Mouse (Mus musculus) gastrocnemius, postnatal 14 days (tissue): Measurements from ENCODE around the gene Klf14. TPM values are rescaled to one million over a fixed set of nuclear protein-coding genes. Genes with fewer than 3 reads are reported as not detected.

Source experiments
- DNase-seq: peaks from one replicate; pipeline ENCODE4 v3.0.0; 2021; ENCODE audit warnings: mixed read lengths
- intact Hi-C: fragments of 180-260 bp; cut with DNase I; formaldehyde crosslinking; loops from one replicate; pipeline ENCODE4 v1.15.1; 2025; ENCODE audit warnings: low total_unique reads
- long read RNA-seq, 2 experiments: library from polyadenylated mRNA; stranded (forward); transcript quantifications; one replicate each; pipeline ENCODE4 v2.0.0; 2021
- total RNA-seq, 2 experiments: library from RNA; stranded (reverse); gene quantifications; 2 replicates each; pipeline ENCODE4 v1.2.3; 2021

Klf14 gene
- 1 to 10 TPM in 1 of 2 experiments, under 1 TPM in 1; 0.82 to 1.5 TPM for total RNA-seq
- long read RNA-seq, experiment 1, partial matches to known transcripts: 0 of 3 reads
- long read RNA-seq, experiment 1, other reads (novel, unspliced or antisense): 0 of 3 reads
- long read RNA-seq, experiment 2: 0 reads

DNA sequence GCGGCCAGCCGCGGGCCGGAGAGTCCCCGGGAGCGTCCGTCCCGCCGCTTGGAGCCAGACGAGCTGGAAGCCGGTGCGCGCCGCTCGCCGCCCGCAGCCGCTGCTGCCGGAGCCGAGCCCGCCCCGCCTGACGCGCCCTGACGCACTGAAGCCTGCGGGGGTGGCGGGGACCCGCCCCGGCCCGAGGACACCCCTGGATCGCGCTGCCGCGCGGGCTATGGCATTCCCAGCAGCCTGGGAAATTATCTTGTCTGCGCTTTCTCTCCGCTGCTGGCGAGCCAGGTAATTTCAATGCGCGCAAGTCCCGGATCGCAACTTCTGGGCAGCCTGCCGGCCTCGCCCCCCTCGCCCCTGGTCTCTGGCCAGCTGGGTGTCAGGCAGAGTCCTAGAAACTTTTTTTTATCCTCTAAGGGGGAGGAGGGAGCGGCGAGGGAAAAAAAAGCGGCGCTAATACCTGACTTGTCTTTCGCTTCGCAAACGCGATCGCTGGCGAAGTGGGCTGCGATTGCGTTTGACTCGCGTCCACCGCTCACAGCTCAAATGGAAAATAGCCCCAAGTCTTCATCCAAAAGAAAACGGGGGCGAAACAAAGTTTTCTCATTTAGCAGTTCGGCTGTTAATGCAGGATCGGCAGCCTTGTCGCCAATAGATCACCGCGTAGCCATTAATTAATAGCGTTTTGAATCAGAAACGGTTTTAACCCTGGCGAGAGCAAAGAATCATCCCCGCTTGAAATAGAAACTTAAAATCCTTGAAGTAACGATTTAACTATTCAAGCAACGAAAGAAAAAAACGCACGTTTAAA lies at the start of gene Klf14:
TSS of gene Klf14 (minus strand) at position 343 of the 805 bp plus-strand sequence.
- intact Hi-C loops: no loop called here
- DNase-seq: peak; percentile 64

DNA sequence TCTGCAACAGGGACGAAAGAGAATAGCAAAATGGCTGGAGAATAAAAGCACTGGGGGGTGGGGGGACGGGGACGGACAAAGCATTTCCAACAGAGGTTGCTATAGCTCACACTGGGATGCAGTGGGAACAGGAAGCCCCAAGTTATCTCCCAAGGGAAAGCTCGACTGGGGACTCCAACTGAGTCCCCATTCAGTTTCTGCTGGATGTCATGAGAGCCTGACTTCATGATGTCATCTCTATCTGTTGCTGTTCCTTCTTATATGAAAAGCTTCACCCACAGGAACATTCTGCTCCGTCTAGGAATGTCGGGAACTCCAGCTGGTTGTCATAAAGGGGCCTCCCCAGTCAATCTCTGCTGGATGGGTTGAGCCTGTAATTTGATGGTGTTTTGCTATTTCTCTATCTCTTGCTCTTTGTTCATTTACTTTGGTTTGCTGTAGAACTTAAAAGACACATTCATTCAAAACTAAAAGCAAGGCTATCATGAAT lies 47.3 kb upstream of the Klf14 start:
- DNase-seq: no peak
- intact Hi-C loops: no loop called here

DNA sequence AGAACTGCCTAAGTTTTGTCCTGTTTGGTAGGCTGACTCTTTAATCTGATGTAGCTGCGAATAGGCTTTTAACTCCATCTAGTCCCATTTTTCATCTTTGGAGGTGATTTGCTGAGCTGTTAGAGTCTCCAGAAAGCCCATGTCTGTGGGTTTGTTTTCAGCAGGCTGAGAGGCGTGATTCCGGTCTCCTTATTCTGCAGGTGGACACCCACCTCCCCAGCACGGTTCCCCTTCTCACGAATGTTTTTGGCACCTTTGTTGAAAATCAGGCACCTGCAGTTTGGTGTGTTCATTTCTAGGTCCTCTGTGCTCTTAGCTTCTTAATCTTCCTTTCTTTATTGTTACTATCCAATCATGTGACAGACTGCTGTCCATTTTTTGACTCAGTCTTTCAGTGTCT lies 27.5 kb upstream of the Klf14 start:
- DNase-seq: no peak
- intact Hi-C loops: no loop called here

DNA sequence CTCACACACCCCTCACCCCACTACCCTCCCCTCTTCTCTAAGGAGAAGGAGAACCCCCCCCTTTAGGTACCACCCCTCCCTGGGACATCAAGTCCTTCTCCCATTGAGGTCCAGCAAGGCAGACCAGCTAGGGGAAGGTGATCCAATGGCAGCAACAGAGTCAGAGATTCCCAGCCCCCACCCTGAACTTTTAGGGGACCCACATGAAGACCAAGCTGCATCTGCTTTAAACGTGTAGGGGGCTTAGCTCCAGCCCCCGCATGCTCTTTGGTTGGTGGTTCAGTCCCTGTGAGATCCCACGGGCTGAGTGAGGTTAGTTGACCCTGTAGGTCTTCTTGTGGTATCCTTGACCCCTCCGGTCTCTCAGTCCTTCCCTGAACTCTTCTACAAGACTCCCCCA lies 24.1 kb upstream of the Klf14 start:
- intact Hi-C loops: no loop called here
- DNase-seq: no peak

DNA sequence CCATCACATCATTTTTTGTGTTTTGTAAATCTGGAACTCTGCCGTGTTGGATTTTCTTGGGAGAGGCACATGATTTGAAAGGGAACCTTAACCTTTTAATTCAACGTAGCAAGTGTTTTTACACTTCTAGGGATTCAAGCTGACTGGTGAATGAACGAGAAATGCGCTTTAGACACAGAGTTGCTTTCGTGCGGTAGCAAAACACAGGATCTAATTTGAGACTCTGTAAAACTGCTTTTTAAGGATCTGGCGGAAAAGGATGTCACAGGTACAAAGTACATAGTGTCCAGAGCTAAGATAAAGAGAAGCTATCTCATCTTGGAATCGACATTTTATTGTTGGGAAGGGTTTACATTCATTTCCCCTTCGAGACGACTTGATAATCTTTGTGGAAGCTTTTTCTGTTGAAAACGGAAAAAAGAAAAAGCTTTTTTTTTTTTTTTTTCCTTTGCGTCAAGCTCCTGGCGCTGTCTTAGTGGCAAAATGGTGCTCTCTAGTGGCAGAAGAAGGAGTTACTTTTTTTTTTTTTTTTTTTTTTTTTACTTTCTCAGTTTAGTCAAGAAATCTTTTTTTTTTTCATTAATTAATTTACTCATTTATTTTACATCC lies 23.6 kb upstream of the Klf14 start:
- DNase-seq: no peak
- intact Hi-C loops: no loop called here

DNA sequence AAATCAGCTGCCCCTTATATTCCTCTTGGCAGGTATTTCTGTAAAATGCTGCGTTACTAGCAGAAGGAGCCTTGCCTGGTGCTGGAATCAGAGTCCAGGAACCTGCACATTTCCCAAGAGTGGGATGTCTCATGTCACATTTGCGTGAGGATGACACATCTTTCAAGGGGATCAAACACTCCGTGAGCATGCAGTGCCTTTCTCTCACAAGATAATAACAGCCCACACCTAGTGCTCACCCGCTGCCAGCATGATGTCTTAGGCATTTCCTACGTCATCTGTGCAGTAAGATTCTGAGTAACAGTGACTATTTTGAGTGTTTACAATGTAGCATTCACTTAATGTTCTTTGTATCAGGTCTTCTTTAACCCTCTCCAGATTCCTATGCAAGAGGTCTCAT lies 22.5 kb upstream of the Klf14 start:
- intact Hi-C loops: no loop called here
- no peak for DNase-seq

DNA sequence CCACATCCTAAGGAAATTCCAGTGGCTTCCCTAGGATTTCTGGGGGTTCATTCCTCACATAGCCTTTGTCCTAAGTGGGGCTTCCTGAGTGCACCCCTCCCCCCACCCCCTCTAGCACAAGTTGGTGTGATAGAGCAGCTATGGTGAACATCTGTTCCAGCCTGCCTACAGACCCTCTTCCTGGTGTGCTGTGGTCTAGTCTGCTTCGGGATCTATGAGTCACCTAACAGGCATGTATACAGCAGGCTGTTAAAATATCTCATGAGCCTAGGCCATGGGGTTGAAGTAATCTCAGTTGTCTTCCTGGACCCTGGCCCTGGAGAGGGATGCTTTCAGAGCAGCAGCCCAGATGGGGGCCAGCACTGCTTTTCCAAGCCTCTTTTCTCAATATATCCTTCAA lies 19.7 kb upstream of the Klf14 start:
- DNase-seq: no peak
- intact Hi-C loops: no loop called here

DNA sequence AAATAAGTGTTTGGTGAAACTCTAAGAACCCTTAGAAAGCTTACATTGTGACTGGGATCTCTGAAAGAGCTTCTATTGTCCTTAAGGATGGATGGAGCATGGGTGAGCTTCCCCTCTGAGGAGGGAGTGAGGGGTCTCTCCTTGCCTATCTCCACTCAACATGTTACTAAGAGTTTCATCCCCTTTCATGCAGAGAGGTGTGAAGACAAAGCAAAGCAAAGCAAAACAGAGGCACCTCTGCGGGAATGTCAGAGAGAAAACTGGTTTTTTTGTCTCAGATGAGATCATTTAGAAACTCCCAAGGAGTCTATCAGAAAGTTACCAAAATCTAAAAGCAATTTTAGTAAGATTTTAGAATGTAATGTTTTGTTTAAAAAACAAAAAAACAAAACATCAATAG lies 13.2 kb upstream of the Klf14 start:
- DNase-seq: no peak
- intact Hi-C loops: no loop called here

DNA sequence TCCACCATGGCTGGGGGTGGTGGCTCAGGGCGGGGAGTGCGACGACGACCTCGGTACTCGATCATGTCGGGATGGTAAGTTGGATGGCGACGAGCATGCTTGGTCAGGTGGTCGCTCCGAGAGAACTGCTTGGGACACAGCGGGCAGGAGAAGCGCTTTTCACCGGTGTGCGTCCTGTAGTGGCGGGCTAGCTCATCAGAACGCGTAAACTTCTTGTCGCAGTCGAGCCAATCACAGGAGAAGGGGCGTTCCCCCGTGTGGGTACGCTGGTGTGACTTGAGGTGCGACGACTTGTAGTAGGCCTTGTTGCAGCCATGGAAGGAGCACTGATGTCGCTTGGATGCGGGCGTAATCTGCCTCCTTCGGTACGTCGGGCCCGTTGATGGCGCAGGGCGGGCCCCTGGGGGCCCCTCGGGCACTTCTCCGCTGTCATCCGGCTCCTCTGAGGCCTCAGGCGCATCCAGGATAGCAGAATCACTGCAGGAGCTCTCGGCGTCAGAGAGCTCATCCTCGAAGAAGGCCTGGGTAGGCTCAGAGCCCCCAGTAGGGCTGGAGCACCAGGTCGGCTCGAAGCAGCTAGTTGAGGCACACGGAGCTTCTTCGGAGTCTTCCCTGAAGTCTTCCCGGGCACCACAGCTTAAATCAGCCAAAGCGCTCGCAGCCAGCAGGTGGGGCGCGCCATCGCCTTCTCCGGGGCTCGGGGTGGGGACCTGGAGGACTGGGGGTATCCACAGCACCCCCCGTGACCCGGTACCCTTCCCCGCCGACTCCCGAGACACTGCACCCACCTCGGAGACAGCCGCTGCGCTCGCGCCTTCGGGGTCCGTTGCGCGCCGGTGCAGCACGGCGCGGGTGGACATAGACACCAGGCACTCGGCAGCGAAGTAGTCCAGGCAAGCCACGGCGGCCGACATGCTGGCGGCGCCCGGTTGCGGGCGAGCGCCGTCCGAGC lies 818 bp downstream of the Klf14 start:
- DNase-seq: peak; percentile 27
- intact Hi-C loops: no loop called here

DNA sequence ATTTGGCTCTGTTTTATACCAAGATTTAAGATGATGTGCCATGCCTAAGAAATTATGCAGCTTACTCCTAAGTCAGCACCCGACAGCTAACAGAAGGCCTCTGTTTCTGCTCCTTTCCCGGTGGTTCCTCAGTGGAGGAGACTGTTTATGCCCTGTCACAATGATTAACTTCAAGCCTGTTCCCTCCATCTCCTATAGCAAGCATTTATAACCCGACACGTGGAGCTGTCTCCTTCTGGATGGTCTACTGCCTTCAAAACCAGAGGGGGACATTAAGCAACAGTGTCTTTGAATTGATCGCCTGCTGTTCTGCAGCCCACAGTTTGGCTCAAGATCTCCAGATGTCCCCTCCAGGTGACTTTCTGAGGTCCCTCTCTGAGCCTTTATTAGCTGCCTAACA lies 19.6 kb downstream of the Klf14 start:
- DNase-seq: no peak

DNA sequence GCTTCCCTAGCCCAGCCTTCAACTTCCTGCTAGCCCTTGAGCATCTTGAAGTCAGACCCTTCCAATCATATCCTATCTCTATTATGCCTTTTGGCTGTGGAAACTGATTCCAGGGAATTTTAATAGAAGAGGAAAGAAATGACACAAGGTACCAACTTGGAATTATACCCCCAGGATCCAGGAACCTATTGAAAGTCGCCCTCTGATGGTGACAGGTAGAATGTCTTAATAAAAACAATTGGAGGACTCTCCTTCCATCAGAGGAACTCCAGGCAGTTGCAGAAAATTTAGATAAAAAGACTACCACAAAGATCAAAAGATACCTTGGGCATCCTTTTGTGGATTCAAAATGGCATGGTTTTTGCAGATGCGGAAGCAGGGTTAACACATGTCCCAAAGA lies 36.1 kb downstream of the Klf14 start:
- DNase-seq: no peak
- intact Hi-C loops: no loop called here

More for the DNA sequence above, 19.6 kb downstream of the Klf14 start:
- intact Hi-C loops: no loop called here

DNA sequence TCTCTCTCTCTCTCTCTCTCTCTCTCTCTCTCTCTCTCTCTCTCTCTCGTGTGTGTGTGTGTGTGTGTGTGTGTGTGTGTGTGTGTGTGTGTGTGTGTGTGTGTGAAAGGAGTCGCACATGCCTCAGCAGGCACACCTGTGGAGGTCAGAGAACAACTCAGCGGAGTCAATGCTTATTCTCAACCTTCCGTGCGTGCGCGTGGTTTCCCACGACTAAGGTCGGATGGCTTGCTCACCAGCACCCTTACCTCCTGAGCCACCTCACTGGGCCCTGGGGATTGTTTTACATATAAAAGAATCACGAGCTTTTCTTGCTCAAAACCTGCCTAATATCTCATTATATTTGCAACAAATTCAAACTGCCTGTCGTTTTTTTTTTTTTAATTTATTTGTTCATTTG lies 37.1 kb downstream of the Klf14 start:
- intact Hi-C loops: no loop called here

DNA sequence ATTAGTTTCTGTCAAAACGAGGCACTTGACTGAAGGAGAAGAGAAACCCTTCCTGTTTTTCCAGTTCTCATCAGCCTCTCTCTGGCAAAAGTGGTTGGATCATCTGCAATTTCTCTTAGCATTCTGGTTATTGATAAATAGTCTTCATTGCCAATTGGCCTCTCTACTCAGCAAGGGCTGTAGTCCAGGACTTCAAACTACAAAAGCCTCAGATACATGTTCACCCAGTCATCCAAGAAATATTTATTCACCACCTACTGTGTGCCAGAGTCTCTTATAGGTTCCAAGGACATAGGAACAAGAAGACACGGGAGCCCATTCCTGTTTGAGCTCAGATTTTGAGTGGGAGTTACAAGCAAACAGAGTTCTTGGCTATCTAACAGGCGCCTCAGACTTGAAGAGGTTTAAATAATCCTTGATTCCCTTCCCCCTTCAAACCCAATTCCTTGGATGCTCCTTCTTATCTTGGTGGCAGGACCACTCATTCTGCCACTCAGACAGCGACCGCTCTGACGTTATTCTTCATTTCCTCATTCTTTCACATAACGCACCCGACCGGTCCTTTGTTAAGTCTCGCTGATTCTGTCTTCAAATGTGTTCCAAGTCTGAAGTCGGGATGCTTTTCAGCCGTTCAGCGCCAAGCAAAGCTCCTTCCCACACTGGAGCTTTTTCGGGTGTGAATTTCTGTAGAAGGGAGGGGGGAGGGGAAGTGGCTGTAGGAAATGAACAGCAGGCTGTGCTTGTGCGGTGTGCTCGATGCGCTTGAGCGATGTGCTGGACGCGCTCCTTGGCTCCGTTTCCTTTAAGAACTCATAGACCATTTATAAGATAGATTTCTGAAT lies 37.8 kb downstream of the Klf14 start:
- peak; percentile 14 for DNase-seq
- intact Hi-C loops: no loop called here

More for the DNA sequence above, 37.1 kb downstream of the Klf14 start:
- no peak for DNase-seq

DNA sequence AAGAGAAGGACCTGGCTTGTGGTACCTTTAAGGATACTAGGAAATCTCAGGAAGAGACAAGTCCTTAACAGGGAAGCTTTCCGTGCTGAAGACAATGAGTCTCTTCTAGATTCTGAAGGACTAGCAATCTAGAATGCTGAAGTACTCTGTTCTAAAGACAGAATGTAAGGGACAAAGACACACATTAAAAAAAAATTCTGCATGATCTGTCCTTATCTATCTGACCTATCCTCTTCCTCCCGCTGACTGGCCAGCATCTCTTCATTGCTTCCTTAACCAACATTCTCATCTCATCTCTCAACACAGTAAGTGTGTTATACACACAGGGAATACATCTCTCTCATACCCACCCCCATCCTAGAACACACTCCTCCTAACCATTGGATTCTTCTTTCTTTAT lies 43.4 kb downstream of the Klf14 start, which contains the start of gene Tsga13:
TSS of gene Tsga13 (minus strand) at position 101 of the 400 bp plus-strand sequence.
- DNase-seq: no peak
- intact Hi-C loops: no loop called here

DNA sequence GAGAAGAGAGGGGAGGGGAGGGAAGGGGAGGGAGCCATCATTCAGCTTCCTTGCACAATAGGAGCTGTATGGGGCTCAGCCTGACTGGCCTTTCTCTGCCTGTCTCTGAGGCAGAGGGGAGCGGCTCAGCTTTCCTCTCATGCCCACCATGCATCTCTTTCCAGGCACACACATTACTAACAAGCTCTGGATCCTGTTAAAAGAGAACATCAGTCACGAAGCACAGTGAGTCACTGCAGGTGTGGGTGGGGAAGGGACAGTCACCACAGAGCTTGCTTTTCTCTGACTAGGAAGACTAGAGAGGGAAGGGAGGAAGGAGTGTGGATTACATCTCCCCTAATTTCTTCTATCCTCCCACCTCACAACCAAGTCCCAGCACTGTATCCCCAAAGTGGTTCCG lies 50.9 kb downstream of the Klf14 start:
- intact Hi-C loops: no loop called here
- no peak for DNase-seq
